Mouse (Mus musculus) heart, embryonic 16.5 days (tissue): ENCODE results near the gene Cemip. TPM values are rescaled to one million over a fixed set of nuclear protein-coding genes. Genes with fewer than 3 reads are reported as not detected.

Experiments
- ATAC-seq: fragments of 200-750 bp; cut with Nextera tagmentation; replicated peaks from 2 replicates; pipeline ENCODE4 v1.8.0; 2017; ENCODE audit warnings: moderate number of reproducible peaks; ENCODE audit not compliant: insufficient read depth, low FRiP score; ENCODE audit errors: extremely low read depth
- H3K27ac ChIP-seq: fragments of 300-500 bp; sonication (generic); 2 replicates; pipeline ENCODE4 v1.5.1; 2014; ENCODE audit warnings: mild to moderate bottlenecking, low read length, control low read depth, moderate library complexity
- H3K27me3 ChIP-seq: fragments of 300-500 bp; sonication (generic); 2 replicates; pipeline ENCODE4 v1.6.1; 2014; ENCODE audit warnings: low read length, mixed read lengths; ENCODE audit not compliant: control insufficient read depth, insufficient read depth
- H3K36me3 ChIP-seq: fragments of 300-500 bp; sonication (generic); 2 replicates; pipeline ENCODE4 v1.6.1; 2014; ENCODE audit not compliant: control insufficient read depth, insufficient read depth
- H3K4me1 ChIP-seq: fragments of 300-500 bp; sonication (generic); 2 replicates; pipeline ENCODE4 v1.6.1; 2014; ENCODE audit warnings: low read length, mixed read lengths; ENCODE audit not compliant: control insufficient read depth, insufficient read depth
- H3K4me2 ChIP-seq: fragments of 300-500 bp; sonication (generic); 2 replicates; pipeline ENCODE4 v1.6.1; 2014; ENCODE audit warnings: low read depth, mild to moderate bottlenecking, control low read depth, low read length
- H3K4me3 ChIP-seq: fragments of 300-500 bp; sonication (generic); 2 replicates; pipeline ENCODE4 v1.5.1; 2014; ENCODE audit warnings: mild to moderate bottlenecking, control low read depth, low read length
- H3K9ac ChIP-seq: fragments of 300-500 bp; sonication (generic); 2 replicates; pipeline ENCODE4 v1.6.1; 2014; ENCODE audit warnings: low read length, control low read depth
- H3K9me3 ChIP-seq: fragments of 300-500 bp; sonication (generic); replicated peaks from 2 replicates; pipeline ENCODE4 v1.6.1; 2016; ENCODE audit warnings: low read length; ENCODE audit not compliant: control insufficient read depth
- WGBS: fragments of 180-500 bp; shearing (Covaris S2); extraction: QIAGEN DNeasy Blood & Tissue Kit; methylation state at CpG from one replicate; pipeline ENCODE4 v1.1.7; 2014; 5-methylcytosine and 5-hydroxymethylcytosine counted together
- polyA plus RNA-seq: library from polyadenylated mRNA; unstranded; fragments of >200 nt; fragmentation: Nextera tagmentation; extraction: Ambion mirVana; gene quantifications from 2 replicates; pipeline ENCODE4 v1.2.1, GENCODE M21; 2015

The Cemip gene
- polyA plus RNA-seq, 1 experiment from 2014 or later: 0.32 TPM

GRCm38 (mm10) chr7:84119216-84120105, 33.2 kb upstream of the Cemip start:
- Histone ChIP-seq H3K27me3 (no peaks in the 10 kb centered on the region), H3K27ac (peak overlapping the region; percentile 30), H3K4me3 (no peak overlapping the region), H3K4me1 (peaks cover 73% of the 10 kb centered on the region), H3K9ac (no peak overlapping the region), H3K4me2 (no peak overlapping the region), H3K36me3 (0 out of 2 replicates have a peak, but pooled peaks cover 4% of the 10 kb centered on the region), H3K9me3 (no peaks in the 10 kb centered on the region)
- ATAC-seq: no peak
- 56% methylated on average over 12 of the region's 12 CpGs for WGBS

- no peak for ATAC-seq
- Histone ChIP-seq H3K4me3 (no peak overlapping the region), H3K4me1 (peaks cover 69% of the 10 kb centered on the region), H3K9me3 (no peaks in the 10 kb centered on the region), H3K27ac (peak overlapping the region; percentile 13; the same call in 1 of the 2 replicates), H3K36me3 (peaks cover 13% of the 10 kb centered on the region), H3K4me2 (no peak overlapping the region), H3K27me3 (no peaks in the 10 kb centered on the region), H3K9ac (no peak overlapping the region)
- 60% methylated on average over 6 of the region's 6 CpGs for WGBS
Measured at GRCm38 (mm10) chr7:84117543-84118122, 31.3 kb upstream of the Cemip start.

- H3K9ac ChIP-seq: no peak overlapping the region
- peaks cover 13% of the 10 kb centered on the region for H3K36me3 ChIP-seq
- no peak for ATAC-seq
- peaks cover 71% of the 10 kb centered on the region for H3K4me1 ChIP-seq
- 48% methylated on average over 7 of the region's 7 CpGs for WGBS
- no peaks in the 10 kb centered on the region for H3K27me3 ChIP-seq
- no peak overlapping the region for H3K4me3 ChIP-seq
- peak overlapping the region; percentile 13; the same call in 1 of the 2 replicates for H3K27ac ChIP-seq
- H3K4me2 ChIP-seq: no peak overlapping the region
- no peaks in the 10 kb centered on the region for H3K9me3 ChIP-seq
Measured at GRCm38 (mm10) chr7:84116621-84117542, 30.6 kb upstream of the Cemip start.

GRCm38 (mm10) chr7:84115385-84115784, 29.1 kb upstream of the Cemip start:
- ATAC-seq: no peak
- peaks cover 63% of the 10 kb centered on the region for H3K4me1 ChIP-seq
- WGBS: 45% methylated on average over 2 of the region's 2 CpGs
- no peaks in the 10 kb centered on the region for H3K27me3 ChIP-seq
- H3K27ac ChIP-seq: no peak overlapping the region
- H3K9ac ChIP-seq: no peak overlapping the region
- H3K36me3 ChIP-seq: peaks cover 13% of the 10 kb centered on the region
- H3K4me3 ChIP-seq: no peak overlapping the region
- no peak overlapping the region for H3K4me2 ChIP-seq
- H3K9me3 ChIP-seq: no peaks in the 10 kb centered on the region

- WGBS: 64% methylated on average over 3 of the region's 3 CpGs
Measured at GRCm38 (mm10) chr7:84114775-84115174, 28.5 kb upstream of the Cemip start.

GRCm38 (mm10) chr7:84113035-84113390, 26.7 kb upstream of the Cemip start:
- peaks cover 16% of the 10 kb centered on the region for H3K36me3 ChIP-seq
- peaks cover 41% of the 10 kb centered on the region for H3K4me1 ChIP-seq
- no peak overlapping the region for H3K27ac ChIP-seq
- no peak overlapping the region for H3K4me3 ChIP-seq
- WGBS: 83% methylated on average over 8 of the region's 8 CpGs
- H3K27me3 ChIP-seq: no peaks in the 10 kb centered on the region
- ATAC-seq: no peak
- H3K4me2 ChIP-seq: no peak overlapping the region
- no peak overlapping the region for H3K9ac ChIP-seq
- H3K9me3 ChIP-seq: no peaks in the 10 kb centered on the region

More at GRCm38 (mm10) chr7:84114775-84115174, 28.5 kb upstream of the Cemip start:
- no peak overlapping the region for H3K27ac ChIP-seq
- no peaks in the 10 kb centered on the region for H3K27me3 ChIP-seq
- H3K4me3 ChIP-seq: no peak overlapping the region
- no peak overlapping the region for H3K4me2 ChIP-seq
- ATAC-seq: no peak
- no peak overlapping the region for H3K9ac ChIP-seq
- H3K9me3 ChIP-seq: no peaks in the 10 kb centered on the region
- H3K4me1 ChIP-seq: peaks cover 57% of the 10 kb centered on the region
- peaks cover 13% of the 10 kb centered on the region for H3K36me3 ChIP-seq

GRCm38 (mm10) chr7:84112351-84113034, 26.2 kb upstream of the Cemip start:
- no peak overlapping the region for H3K9ac ChIP-seq
- H3K4me2 ChIP-seq: no peak overlapping the region
- no peak for ATAC-seq
- no peak overlapping the region for H3K4me3 ChIP-seq
- no peaks in the 10 kb centered on the region for H3K9me3 ChIP-seq
- 56% methylated on average over 6 of the region's 6 CpGs for WGBS
- peaks cover 16% of the 10 kb centered on the region for H3K36me3 ChIP-seq
- peaks cover 36% of the 10 kb centered on the region for H3K4me1 ChIP-seq
- H3K27me3 ChIP-seq: no peaks in the 10 kb centered on the region
- peak overlapping the region; percentile 55 for H3K27ac ChIP-seq

DNA sequence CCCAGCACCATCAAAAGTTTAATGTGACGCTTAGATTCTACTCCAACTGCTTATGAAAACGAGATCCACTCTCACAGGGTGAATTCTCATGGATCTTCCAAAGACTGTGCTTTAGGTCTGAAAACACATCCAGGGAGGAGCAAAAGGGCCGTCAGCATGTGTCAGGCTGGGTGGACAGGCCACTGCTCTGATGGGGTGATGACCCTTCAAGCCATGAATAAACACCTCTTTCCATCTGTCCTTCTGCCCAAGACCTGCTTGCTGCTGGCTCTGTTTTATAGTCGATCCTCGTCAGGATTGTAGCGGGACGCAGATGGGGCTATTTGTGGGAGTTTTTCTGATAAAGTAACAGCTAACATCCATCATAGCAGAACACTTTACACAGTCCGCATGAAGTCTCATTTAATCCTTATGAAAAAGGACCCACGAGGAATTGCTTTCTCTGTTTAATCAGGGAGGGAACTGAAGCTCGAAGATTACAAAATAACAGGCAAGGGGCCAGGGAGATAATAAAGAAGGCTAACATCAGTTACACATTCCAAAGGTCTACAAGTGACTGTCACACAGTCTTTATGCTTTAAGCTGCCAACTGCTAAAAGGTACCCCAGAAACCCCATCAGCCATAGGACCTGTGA, 25.5 kb upstream of the Cemip start:
- H3K4me2 ChIP-seq: no peak overlapping the region
- H3K9ac ChIP-seq: no peak overlapping the region
- H3K27me3 ChIP-seq: no peaks in the 10 kb centered on the region
- H3K27ac ChIP-seq: peak overlapping the region; percentile 55
- H3K4me3 ChIP-seq: no peak overlapping the region
- peaks cover 29% of the 10 kb centered on the region for H3K4me1 ChIP-seq
- no peak for ATAC-seq
- H3K36me3 ChIP-seq: peaks cover 16% of the 10 kb centered on the region
- H3K9me3 ChIP-seq: no peaks in the 10 kb centered on the region
- WGBS: 45% methylated on average over 10 of the region's 10 CpGs
